Mouse (Mus musculus) ovary, postnatal 10 days (tissue): ENCODE data around the gene Gtf2h5.

ENCODE experiments used
- DNase-seq: peaks from one replicate; pipeline ENCODE4 v3.0.0; 2022; ENCODE audit warnings: low spot score

The Gtf2h5 gene

GRCm38 (mm10) chr17:6110956-6111355, 31.4 kb downstream of the Gtf2h5 start:
- no peak for DNase-seq

DNA sequence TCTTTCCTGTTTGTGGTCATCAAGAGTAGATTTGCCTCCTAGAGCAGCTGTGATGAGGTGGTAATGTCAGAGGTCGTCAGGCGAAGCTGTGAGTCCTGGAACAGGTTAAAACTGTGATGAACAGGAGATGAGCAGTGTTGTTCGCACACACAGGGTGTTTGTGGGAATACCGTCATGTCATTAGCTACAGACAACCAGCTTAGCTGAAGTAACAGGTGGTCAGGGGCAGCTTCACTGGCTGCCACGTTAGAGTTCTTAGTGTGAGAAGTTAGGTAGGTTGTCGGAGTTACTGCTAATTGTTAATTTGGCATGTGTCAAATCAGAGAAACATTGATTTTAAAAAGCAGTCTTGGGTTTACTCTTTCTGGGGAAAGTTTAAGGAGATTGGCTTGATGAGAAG, 34.1 kb downstream of the Gtf2h5 start:
- DNase-seq: no peak

- DNase-seq: no peak
Measured at GRCm38 (mm10) chr17:6115085-6115484, 35.5 kb downstream of the Gtf2h5 start.

GRCm38 (mm10) chr17:6117148-6117725, 37.7 kb downstream of the Gtf2h5 start:
- DNase-seq: no peak

- DNase-seq: no peak
Measured at GRCm38 (mm10) chr17:6117917-6118316, 38.3 kb downstream of the Gtf2h5 start.

GRCm38 (mm10) chr17:6118861-6119260, 39.3 kb downstream of the Gtf2h5 start:
- DNase-seq: no peak

DNA sequence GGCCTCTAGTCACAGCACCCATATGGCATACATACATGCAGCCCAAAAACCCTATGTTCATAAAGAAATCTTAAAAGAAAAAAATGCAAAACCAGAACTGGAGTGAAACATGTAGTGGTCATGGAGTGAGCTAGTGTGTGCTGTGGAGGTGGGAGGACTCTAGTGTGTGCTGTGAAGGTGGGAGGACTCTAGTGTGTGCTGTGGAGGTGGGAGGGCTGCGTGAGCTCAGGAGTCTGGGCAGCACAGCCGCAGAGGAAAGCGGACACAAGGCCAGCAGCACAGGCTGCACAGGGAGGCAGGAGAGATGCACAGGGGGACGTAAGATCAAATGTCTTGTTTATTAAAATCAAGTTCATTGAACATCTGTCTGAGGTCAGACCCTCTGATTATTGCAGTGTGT, 44.2 kb downstream of the Gtf2h5 start:
- DNase-seq: no peak

GRCm38 (mm10) chr17:6125441-6125840, 45.9 kb downstream of the Gtf2h5 start:
- no peak for DNase-seq

GRCm38 (mm10) chr17:6128039-6128438, 48.5 kb downstream of the Gtf2h5 start:
- no peak for DNase-seq

- DNase-seq: no peak
Measured at GRCm38 (mm10) chr17:6129361-6129760, 49.8 kb downstream of the Gtf2h5 start.

DNA sequence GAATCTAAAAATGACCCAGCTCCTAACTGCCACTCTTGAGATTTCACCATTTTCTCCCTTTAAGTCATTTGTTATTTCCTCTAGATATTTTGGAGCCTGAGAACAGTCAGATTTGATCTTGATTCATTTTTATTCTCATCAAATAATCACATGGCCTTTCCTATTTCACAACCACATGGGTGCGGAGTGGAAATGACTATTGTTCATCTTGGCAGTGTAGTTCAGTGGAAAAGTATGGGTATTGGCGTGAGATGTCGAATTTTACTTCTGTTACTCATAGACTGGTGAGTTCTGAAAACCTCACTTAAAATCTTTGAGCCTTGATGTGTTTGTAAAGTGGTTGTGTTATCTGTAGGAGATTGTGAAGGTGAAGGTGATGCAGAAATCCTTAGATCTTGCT, 51.5 kb downstream of the Gtf2h5 start:
- DNase-seq: no peak
